Mouse (Mus musculus): Measurements from ENCODE around the gene Hddc3.
"Not testable (repeated sequence)": the region's sequence is repeated elsewhere in the genome, so short reads cannot be mapped to it uniquely, and the experiment has no call there.

Gene Hddc3

GRCm38 (mm10) chr7:80342858-80343257, at the start of gene Hddc3:
Gene Hddc3, plus strand, starts transcription at chr7:80343104.
- peak; percentile 98 for DNase-seq (ENCODE audit: low read depth, low spot score)

- DNase-seq (ENCODE audit: low read depth, low spot score): peak; percentile 99
These were observed 48.7 kb upstream of the Hddc3 start, which contains the start of gene Prc1 for GRCm38 (mm10) chr7:80294062-80294763. Gene Prc1, plus strand, starts transcription at chr7:80294450.

GRCm38 (mm10) chr7:80294764-80295648, 47.9 kb upstream of the Hddc3 start:
- DNase-seq (ENCODE audit: low read depth, low spot score): peak; percentile 54

GRCm38 (mm10) chr7:80296462-80296861, 46.4 kb upstream of the Hddc3 start:
- DNase-seq (ENCODE audit: low read depth, low spot score): no peak

- DNase-seq (ENCODE audit: low read depth, low spot score): no peak
These were observed 45.9 kb upstream of the Hddc3 start for GRCm38 (mm10) chr7:80297041-80297440.

- no peak for DNase-seq (ENCODE audit: low read depth, low spot score)
These were observed 44.1 kb upstream of the Hddc3 start for GRCm38 (mm10) chr7:80298754-80299153.

- DNase-seq (ENCODE audit: low read depth, low spot score): no peak
These were observed 43.3 kb upstream of the Hddc3 start for GRCm38 (mm10) chr7:80299568-80299967.

- DNase-seq (ENCODE audit: low read depth, low spot score): peak; percentile 53
These were observed 41.4 kb upstream of the Hddc3 start for GRCm38 (mm10) chr7:80301522-80301921.

- peak; percentile 52 for DNase-seq (ENCODE audit: low read depth, low spot score)
These were observed 35.1 kb upstream of the Hddc3 start for GRCm38 (mm10) chr7:80307766-80308165.

- DNase-seq (ENCODE audit: low read depth, low spot score): no peak
These were observed 32.1 kb upstream of the Hddc3 start for GRCm38 (mm10) chr7:80310771-80311170.

- no peak for DNase-seq (ENCODE audit: low read depth, low spot score)
These were observed 27.2 kb upstream of the Hddc3 start for GRCm38 (mm10) chr7:80315733-80316132.

GRCm38 (mm10) chr7:80317439-80318115, 25.3 kb upstream of the Hddc3 start:
- no peak for DNase-seq (ENCODE audit: low read depth, low spot score)

- DNase-seq (ENCODE audit: low read depth, low spot score): no peak
These were observed 24.2 kb upstream of the Hddc3 start for GRCm38 (mm10) chr7:80318670-80319069.

- DNase-seq (ENCODE audit: low read depth, low spot score): peak; percentile 47
These were observed 22.9 kb upstream of the Hddc3 start for GRCm38 (mm10) chr7:80319846-80320496.

GRCm38 (mm10) chr7:80323336-80323735, 19.6 kb upstream of the Hddc3 start:
- no peak for DNase-seq (ENCODE audit: low read depth, low spot score)

GRCm38 (mm10) chr7:80324043-80324815, 18.7 kb upstream of the Hddc3 start, which contains the start of gene Rccd1:
Gene Rccd1, minus strand, starts transcription at chr7:80324454.
- peak; percentile 96 for DNase-seq (ENCODE audit: low read depth, low spot score)

- not testable (repeated sequence) for DNase-seq (ENCODE audit: low read depth, low spot score)
These were observed 18.1 kb upstream of the Hddc3 start for GRCm38 (mm10) chr7:80324816-80325119.

- DNase-seq (ENCODE audit: low read depth, low spot score): peak; percentile 26
These were observed 17.5 kb upstream of the Hddc3 start for GRCm38 (mm10) chr7:80325292-80325868.

GRCm38 (mm10) chr7:80326076-80326475, 16.8 kb upstream of the Hddc3 start:
- peak; percentile 22 for DNase-seq (ENCODE audit: low read depth, low spot score)

- no peak for DNase-seq (ENCODE audit: low read depth, low spot score)
These were observed 12.6 kb upstream of the Hddc3 start for GRCm38 (mm10) chr7:80330278-80330677.

Data from ZHBTc4 (cell line).